Mouse (Mus musculus) urinary bladder, postnatal 4 days (tissue): ENCODE results near the gene Ccm2.
A peak's percentile ranks its signal among the peaks of the same experiment; 100 is the strongest.
"Not testable (repeated sequence)": the region's sequence is repeated elsewhere in the genome, so short reads cannot be mapped to it uniquely, and the experiment has no call there.

Source experiments
- DNase-seq, 2 experiments: peaks; one replicate each; pipeline ENCODE4 v3.0.0; 2021 to 2022; ENCODE audit warnings: low spot score in 2 of 2

Ccm2 gene

DNA sequence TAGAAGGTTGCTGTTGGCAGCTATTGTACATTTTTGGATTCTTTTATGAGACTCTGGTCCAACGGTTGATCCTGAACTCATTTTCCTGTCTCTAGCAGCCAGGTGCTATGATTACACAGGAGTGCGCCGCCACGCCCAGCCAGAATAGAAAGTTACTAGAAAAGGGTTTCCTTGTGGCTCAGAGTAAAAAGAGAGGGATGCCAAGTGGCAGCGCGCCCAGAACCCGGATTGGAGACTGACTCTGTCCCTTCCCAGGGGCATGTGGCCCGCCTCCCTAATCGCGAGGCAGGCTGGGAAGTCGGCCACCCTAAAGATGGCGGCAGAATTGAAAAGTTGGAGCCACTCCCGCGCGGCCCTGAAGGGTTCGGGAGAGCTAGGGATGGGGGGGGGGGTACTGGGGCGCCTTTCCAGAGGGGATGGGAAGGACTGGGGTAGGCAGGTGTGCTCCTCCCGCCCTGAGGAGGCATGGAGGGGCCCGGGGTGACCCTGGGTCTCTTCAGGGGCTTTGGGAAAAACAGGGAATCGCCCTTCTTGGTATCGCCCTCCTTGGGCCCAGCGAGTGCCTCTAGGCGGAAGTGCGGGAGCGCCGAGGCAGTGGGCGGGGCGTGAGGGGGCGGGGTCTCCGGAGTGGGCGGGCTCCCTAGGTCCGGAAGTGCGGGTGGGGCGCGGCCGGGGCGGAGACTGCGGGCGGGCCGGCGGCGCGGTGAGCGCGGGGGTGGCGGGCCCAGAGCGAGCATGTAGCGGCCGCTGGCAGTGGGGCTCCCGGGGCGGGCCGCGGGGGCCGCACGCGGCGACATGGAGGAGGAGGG is at the start of gene Ccm2:
TSS of gene Ccm2 (plus strand) at position 683 of the 809 bp plus-strand sequence.
- DNase-seq, result peak; percentile 95 to 97

DNA sequence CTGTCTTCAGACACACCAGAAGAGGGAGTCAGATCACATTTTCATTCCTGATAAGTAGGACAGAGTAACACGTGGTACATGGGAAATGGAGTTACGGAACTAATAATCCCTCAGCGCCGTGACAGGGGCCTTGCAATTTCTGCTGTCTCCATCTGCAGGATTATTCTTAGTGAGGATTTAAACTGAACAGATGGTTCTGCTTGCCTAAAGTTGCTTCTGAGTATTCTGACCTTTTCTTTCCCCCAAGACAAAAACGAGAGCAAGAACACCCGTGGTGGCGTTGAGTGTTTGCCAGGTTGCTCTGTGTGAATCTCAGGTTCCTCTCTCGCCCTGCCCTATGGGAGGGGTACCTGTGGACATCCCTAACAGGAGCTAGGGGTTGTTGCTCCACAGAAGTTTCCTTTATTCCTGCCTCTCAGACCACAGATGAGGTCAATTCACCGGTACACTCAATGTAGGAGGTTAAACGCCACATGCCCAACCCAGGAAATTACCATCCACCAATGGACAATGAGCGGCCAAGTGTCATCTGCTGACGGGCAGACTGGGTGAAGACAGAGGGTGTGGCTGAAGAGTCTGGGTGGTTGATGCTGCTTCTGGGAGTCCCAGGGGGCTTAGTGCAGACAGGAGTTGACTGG is 49.3 kb upstream of the Ccm2 start:
- no peak for DNase-seq

DNA sequence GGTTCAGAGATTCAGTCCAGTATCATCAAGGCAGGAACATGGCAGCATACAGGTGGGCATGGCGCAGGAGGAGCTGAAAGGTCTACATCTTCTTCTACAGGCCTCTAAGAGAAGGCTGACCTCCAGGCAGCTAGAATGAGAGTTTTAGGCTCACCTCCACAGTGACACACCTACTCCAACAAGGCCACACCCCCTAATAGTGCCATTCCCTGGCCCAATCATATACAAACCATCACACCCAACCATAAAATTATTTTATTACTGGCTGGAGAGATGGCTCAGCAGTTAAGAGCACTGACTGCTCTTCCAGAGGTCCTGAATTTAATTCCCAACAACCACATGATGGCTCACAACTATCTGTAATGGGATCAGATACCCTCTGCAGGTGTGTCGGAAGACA is 44.2 kb upstream of the Ccm2 start:
- DNase-seq, result no peak

DNA sequence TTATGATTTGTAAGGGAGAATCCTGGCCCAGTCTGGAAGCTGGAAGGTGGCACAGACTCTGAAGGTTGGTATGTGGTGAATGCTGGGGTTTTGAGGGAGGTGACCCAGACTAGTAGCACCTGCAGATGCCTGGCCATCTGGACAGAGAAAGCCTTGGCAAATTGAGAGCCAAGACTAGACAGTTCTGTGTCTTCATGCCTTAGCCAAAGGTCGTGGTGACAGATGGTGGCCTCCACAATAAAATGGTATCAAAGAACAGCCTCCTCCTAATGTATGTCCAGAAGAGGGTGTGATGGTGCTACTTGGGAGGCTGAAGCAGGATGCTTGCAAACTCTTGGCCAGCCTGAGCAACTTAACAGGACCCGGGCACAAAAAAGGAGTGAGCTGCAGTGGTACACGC is 42.5 kb upstream of the Ccm2 start:
- DNase-seq, result no peak

DNA sequence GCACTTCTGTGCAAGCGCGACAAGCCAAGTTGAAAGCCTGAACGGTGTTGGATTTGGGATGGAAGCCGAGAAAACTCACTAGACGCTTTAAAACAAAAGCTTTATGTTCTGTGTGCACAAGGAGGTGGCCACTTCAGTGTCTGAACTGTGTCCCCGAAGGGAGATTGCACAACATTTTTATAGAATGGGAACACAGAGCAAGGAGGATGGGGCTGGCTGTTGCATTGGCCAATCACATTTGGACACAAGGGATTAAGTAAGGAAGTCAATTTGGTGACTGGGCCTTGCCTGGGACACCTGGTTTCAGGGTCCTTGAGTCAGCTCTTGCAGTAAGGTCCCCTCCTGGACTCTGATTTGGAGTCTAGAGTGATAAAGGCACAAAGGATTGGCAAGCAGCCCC is 42.0 kb upstream of the Ccm2 start:
- no peak for DNase-seq

DNA sequence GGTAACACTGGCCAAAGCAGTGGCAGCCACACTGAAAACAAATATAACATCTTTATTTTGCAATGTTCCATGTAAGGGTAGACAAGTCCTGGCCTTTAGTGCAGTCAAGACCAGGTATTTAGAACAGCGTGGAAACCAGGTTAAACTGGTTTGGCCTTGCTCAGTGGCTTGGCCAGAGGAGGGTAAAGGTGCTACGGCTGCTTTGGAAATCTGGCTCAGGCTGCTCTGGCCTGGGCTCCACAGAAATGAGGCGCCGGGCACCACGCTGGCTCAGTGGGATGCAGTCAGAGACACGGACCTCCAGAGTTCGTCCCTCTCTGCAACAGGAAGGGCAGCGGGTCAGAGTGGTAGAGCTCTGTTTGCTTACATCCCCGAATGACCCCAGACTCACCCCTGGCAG is 40.2 kb upstream of the Ccm2 start:
- no peak for DNase-seq

DNA sequence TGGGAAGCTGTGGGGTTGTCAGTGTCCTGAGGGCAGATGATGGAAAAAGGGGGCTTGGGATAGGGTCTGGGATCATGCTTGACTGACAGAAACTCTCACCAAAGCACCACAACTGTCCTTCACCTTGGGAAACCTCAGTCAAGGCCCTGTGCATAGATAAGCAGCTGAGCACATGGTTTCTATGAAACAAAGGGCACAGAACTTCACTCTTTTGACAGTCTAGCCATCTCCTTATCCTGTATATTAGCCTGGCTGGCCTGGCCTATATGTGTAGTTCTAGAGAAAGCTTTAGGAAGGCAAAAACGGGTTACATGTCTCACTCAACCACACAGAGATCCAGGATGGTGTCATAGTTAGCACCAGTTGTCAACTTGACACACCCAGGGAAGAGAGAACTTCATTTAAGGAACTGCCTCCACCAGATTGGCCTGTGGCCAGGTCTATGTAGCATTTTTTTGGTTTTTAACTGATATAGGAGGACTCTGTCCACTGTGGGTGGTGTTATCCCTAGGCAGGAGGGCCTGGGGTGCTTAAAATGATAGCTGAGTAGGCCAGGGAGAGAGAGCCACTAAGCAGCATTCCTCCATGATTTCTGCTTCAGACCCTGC is 38.3 kb upstream of the Ccm2 start:
- DNase-seq, result no peak

DNA sequence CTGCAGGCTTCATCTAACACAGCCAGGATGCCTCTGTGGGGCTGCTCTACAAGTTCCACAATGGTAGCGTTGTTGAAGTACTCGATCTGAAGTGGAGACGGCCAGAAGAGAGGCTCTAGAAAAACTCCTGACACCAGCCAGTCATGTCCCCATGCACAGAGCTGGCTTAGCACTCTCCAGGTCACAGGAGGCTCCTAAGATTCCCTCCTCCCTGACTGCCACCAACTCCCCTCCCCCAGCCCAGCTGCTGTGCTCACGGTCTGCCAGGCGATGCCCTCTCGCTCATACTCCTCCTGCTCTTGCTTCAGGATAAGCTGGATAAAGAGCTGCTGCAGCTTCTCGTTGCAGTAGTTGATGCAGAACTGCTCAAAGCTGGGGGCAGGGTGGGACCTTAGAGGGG is 31.9 kb upstream of the Ccm2 start:
- no peak for DNase-seq

DNA sequence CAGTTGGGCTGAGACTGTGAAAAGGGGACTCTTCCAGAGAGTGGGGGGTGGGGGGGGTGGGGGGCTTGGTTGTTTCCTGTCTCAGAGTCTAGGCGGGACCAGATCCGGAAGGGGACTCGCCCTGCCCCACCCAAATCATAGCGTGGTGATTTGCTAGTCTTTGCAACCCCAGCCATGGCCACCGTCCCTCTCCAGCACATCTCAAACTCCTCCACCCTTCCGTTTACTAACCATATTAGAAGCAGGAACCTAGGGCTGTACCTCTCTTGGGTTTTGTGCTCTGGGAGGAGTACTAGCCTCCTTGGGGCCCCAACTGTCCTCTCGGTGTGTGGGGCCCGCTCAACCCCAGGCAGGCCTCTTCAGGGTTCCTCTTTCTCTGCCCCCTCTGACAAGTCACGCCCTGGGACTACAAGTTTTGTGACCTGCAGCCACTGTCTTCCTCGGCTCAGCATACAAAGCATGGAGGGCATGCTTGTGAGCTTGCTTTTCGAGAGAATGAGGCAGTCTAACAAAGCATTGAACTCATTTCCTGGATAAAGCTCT is 27.1 kb upstream of the Ccm2 start:
- DNase-seq, result no peak

DNA sequence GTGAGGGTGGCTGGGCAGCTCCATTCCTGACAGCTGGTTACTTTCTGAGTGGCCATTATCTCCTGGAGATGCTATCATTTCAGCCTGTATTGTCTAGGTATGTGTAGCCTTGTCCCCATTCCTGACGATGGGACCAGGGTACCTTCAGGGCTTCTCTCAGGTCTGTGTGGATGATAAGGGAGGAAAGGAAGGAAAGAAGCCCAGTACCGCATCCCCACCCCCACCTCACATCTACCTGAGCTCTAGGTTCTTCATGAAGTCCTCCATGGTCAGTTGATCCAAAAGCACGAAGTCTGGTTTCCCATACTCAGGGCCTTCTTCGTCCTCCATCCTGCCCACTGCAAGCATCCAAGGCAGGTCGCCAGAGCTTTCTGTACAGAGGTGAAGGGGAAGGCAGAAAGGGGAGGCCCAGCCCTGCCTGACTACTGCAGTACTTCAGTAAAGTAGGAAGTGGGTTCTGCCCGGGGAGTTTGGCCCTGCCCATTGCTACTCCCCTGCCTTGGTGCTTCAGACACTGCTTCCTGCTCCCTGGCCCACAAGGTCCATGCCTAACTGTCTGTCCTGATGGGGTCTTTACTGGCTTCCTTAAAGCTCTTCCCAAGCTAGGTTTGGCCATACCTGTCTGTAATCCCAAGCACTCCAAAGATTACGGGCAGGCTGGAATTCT is 26.0 kb upstream of the Ccm2 start, which contains the start of gene Myo1g:
TSS of gene Myo1g (minus strand) at position 459 of the 667 bp plus-strand sequence.
- DNase-seq, result no peak

DNA sequence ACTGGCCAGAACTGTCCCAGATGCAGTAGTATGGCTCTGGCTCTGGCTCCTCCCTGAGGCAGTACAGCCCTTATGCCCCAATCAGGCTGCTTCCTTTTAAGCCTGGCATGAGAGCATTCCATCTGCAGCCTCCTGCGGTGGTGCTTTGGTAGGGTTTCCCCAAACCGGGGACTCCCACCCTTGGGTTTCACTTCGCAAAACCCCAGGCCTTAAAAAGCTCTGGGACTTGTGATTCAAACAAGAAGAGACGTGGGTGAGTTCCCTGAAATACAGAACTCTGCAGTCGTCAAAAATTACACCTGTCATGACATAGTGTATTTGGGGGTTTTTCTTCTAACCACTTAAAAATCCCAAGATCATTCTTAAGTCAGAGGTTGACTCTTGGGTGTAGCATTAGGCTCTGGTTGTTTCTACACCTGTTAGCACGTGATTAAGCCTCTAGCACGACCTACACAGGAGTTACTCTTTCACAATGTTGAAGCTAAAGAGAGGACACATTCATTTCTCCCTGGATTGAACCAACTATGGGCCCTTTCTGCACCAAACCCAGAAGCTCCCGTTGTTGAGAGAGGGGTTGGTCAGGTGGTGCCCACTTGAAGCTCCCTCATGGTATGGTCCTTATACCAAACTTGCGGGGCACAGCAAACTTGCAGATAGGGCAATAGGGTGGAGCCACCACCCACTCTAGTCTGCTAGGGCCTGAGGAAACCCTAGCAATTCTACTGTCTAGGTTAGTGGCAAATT is 23.7 kb upstream of the Ccm2 start:
- DNase-seq, result no peak

DNA sequence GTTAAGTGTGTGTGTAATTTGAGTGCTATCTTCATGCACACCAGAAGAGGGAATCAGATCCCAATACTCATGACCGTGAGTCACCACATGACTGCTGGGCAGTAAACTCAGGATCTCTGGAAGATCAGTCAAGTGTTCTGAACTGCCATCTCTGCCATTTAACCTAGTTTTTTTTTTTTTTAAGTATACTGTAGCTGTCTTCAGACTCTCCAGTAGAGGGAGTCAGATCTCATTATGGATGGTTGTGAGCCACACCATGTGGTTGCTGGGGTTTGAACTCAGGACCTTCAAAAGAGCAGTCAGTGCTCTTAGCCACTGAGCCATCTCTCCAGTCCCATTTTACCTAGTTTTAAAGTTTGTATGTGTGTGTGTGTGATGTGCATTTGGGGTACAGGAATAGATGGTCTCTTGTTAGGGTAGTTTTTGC is 23.0 kb upstream of the Ccm2 start:
- DNase-seq, result no peak

DNA sequence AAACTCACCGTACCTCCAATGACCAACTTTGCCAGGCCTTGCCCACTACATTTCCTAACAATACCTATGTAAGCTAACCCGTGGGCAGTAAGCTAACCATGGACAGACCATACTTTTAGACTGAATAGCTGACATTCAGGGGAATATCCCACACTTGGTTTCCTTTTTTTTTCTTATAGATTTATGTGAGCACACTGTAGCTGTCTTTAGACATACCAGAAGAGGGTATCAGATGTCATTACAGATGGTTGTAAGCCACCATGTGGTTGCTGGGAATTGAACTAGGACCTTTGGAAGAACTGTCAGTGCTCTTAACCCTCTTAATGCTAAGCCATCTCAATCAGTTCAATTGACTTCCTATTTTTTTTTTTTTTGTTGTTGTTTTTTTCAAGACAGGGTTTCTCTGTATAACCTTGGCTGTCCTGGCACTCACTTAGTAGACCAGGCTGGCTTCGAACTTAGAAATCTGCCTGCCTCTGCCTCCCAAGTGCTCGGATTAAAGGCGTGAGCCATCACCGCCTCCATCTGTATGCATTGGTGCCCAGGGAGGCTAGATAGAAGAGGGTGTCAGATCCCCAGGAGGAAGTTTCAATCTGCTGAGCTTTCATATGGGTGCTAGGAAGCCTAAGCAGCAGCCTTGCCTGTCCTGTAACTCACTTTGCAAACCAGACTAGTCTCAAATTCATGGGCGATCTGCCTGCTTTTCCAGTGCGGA is 22.4 kb upstream of the Ccm2 start:
- DNase-seq, result no peak

DNA sequence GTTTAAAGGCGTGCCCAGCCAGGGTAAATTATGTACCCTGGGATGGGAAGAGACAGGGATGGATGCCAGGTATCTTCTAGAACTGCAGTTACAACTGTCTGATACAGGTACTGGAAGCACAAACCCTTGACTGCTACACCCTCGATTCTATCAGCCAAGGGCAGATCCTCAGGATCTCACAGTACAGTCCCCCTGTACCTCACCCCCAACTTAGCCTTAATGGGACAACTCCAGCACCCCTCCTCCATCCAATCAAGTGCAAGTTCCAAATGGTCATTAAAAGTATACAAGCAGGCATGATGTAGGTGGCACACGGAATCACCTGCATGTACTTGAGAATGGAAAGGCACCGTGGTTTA is 21.8 kb upstream of the Ccm2 start:
- no peak for DNase-seq

DNA sequence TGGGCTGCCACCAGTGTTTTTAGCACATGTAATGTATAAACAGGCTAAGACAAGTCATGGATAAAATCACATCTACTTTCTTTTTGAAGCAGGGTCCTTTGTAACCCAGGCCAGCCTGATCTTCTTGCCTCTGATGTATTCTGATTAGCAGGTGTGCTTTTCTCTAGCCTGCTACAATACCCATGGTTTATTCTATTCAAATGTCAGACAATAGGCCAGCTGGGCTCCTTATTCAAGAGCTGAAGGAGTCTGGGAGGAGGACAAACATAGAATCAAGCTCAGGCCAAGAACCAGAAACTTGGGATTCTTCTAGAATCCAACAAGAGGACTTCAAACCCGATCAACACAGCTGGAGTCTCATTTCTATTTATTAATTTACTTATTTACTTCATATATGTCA is 21.4 kb upstream of the Ccm2 start:
- no peak for DNase-seq

DNA sequence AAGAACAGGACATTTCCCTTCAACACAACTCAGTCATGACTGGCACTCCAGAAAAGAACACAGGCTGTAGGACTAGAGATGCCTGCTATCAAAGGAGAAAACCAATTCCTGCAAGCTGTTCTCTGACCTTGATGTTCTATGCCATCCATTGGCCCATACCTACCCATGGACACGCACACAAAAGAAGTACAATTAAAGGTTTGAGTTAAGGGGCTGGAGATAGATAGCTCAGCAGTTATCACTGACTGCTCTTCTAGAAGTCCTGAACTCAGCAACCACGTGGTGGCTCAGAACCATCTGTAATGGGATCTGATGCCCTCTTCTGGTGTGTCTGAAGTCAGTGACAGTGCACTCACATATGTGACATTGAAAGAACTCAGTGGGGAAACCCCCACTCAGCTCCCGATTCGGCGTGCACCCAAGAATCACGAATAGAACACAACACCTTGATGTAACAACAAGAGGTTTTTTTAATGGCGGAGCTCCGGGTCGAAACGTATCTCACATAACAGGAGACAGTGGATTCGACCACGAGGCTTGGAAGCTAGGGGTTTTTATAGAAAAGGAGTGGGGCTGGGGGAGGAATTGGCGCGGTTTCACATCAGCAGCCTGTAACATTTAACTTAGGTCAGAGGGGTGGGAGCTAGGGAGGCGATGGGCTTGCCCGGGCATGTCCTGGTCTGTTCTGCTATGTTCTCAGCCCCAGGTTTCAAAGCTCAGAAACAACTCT is 20.0 kb upstream of the Ccm2 start:
- DNase-seq, result not testable (repeated sequence)

DNA sequence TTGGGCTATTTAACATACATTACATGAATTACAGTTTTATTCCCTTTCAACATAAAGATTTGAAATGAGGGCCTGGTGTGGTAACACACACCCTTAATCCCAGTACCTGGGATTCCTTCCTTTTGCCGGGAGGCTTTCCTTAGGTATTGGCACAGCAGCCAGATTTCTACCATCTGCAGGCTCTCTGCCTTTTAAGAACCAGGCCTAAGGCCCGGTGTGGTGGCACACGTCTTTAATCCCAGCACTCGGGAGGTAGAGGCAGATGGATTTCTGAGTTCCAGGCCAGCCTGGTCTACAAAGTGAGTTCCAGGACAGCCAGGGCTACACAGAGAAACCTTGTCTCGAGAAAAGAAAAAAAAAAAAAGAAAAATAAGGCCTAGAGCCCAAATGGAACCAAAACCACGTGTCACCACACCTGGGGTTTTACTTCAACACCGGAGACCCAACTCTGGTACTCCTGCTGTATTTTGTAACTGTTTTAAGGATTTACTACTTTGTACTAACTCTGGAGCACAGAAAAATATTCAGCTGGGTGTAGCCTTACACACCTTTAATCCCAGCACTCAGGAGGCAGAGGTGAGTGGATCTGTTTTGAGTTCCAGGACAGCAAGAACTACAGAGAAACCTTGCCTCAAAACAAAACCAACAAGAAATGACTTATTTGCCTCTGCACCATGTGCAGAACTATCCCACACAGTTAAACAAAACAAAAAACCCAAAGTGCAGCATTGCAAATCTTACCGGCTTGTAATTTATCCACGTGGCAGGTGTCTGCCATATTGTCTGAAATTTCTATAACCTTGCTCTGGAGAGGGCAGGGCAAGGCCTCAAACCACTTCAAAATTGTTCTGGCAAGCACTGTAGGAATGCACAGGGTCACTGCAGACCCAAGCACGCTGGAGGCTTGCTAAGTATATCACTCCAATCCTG is 19.2 kb upstream of the Ccm2 start:
- no peak for DNase-seq

DNA sequence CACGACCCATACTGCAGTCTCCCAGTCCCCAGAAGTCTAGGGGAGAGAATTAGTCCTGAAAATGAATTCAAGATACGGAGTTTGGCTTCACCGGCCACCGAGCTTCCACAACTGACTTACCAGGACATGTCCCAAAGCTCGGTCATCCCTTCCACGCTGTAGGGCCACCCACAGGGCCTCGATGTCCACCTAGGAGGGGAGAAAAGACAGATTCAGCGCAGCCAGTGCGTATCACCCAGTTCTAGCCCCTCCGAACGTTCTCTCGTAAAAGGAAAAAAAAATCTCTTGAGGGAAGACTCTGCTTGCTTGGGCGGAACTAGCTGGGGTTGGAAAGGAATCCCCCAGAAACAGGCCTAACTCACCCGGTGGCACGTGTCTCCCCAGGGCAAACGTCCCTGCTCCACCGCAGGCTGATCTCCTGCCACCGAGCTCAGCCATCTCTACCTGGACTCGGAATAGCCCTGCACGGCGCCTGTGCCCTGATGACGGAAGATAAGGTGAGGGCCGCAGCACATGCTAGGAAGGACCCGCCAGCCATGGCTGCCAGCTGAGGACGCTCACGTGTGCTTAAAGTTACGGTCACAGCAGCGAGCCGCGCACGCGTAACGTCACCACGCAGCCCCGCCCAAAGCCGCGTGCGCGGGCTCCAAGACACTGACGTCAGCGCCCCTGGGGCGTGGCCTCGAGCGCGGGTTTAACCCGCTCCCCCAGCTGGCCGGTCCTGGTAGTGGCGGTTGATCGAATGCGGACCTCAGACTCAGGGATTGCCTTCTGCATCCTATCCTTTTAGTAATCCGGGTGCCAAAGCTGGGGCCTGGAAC is 18.3 kb upstream of the Ccm2 start:
- DNase-seq, result peak; percentile 97 to 99
